Mouse (Mus musculus): ENCODE data around the gene Slc25a21.
A peak's percentile ranks its signal among the peaks of the same experiment; 100 is the strongest.

Slc25a21 gene

GRCm38 (mm10) chr12:57009010-57009409 is 188.3 kb downstream of the Slc25a21 start:
- DNase-seq, result no peak

GRCm38 (mm10) chr12:56986049-56986448 is 211.2 kb downstream of the Slc25a21 start:
- peak; percentile 65 for DNase-seq

DNA sequence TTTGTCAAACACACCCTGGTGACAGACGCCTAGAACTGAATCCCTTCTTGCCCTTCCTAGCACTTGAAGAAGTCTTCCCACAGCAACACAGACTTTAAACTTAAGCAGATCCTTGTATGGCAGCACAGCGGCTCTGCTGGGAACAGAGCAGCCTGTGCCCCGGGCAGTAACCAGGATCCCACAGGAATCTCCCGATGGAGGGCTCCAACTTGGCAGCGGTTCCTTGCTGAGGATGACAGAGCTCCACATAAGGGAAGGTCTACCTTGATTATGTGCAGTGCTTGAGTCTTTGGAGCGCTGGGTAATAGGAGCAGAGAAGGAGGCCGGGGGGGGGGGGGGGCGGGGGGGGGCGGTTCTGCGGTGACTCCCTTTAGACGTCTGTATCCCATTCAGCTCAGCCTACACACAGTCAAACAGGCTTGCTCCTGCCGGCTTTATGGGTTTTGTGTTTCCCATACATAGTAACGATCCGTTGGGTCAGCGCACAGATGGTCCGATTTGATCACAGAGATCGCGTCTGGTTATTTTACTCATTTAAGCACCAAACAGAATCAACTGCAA is 215.1 kb downstream of the Slc25a21 start:
- DNase-seq, result no peak

- DNase-seq, result no peak
Measured at GRCm38 (mm10) chr12:56975256-56975655, 222.0 kb downstream of the Slc25a21 start.

DNA sequence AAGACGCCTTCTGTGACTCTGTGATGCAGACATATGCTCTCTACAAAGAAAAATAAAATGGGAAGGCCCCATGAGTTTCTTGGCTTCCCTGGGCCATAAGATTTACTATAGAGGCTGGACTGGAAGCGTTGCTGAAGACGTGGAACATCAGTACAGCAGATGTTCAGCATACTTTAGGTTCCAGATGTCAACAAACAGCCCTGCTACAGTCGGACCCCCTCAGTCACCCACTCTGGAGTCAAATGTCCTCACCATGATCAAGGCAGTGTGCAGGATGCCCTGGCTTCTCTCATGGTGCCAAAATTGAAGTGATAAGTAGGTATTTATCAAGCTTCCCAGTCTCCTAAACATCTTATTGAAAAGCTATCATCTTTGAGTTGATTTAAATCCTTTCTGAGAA is 234.0 kb downstream of the Slc25a21 start:
- DNase-seq, result no peak

- DNase-seq, result no peak
Measured at GRCm38 (mm10) chr12:56959230-56960051, 237.8 kb downstream of the Slc25a21 start.

DNA sequence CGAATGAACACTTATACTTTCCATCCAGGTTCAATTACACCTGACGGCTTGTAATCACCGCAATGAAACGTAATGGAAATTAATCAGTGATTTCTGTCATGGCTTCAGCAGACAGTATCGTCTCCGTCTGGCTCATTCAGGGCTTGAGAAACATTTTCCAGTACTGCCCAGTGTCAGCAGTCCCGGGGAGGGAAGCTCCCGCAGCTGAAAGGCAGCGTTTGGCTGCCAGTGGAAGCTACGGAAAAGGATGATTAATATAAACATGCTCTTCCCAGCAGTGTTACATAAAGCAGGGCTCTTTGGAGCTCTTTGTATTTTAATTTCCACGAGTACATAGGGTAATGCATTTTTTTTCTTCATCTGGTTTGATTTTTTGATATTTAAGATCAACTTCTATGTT is 239.0 kb downstream of the Slc25a21 start:
- no peak for DNase-seq

DNA sequence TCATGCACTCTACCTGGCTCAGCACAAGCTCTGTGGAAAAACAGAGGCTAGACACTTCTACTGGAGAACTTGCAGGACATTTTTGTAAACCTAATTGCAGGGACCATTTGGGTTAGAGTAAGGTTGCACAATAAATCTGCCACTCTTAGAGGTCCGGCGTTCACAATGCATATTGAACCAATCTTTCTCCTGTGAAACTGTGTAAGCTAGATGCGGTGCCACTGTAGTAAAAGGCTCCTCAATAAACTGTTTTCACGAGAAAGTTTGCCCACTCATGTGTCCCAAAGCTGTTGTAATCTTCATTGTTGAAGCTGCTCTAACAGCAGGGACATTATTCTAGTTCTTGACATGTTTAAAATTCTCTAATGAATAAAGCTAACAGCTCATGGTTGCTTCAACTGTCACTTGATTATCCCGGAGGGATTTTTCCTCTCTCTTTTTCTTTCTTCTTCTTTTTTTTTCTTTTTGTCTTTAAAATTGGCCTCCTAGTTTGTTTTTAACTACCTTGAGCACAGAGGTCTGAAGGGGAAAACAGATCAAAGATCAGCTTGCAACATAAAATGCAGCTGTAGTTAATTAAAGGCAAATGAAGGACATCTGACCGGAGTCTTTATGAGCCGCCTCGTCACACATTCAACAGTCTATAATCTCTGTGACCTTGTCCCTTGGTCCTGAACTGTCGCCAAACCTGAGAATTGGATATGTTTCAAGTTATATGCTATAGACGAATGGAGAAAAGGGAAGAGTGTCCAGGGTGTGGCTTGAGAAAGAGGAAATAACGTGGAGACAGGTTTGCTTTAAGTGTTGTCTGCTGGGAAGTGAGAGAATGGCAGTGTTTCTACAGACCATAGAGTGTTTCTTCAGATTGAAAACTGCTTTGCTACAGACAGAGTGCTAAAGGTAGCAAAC is 245.3 kb downstream of the Slc25a21 start:
- DNase-seq, result no peak

GRCm38 (mm10) chr12:56944265-56944664 is 253.0 kb downstream of the Slc25a21 start:
- DNase-seq, result no peak

DNA sequence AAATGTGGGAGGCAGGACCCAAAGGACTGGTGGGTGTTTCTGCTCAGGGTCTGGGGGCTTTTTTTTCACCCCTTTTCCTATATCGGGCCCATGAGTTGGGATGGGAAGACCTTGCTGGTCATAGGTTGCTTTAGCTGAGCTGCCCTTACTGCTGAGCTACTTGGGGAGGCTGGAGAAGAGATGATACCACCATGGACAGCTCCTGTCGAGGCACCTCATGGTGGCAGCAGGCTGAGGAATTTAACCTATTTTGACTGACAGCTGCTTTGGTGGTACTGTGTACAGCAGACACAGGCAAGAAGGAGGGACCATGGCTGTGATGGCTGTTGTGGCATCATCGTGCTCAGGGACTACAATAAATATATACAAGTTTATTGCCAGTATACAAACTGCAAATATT is 256.4 kb downstream of the Slc25a21 start:
- no peak for DNase-seq

DNA sequence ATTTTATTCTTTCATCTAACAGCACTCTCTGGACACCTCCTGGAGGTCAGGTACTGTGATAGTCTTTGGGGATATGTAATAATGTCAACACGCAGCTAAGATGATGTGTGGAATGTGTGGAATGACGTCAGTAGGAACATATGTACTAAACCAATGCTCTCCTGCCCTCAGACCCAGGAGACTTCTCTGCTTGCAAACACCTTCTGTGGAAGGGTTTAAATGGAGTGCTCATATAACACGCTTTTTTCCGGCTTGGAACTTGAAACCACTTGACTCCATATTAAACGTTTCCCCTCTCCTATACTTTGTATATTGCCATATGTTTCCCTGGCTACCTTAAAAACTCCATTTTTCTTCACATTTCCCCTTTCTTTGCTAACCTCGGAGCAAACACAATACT is 279.1 kb downstream of the Slc25a21 start:
- no peak for DNase-seq

- no peak for DNase-seq
Measured at GRCm38 (mm10) chr12:56906476-56906875, 290.8 kb downstream of the Slc25a21 start.

GRCm38 (mm10) chr12:56905652-56906305 is 291.5 kb downstream of the Slc25a21 start:
- DNase-seq, result no peak

DNA sequence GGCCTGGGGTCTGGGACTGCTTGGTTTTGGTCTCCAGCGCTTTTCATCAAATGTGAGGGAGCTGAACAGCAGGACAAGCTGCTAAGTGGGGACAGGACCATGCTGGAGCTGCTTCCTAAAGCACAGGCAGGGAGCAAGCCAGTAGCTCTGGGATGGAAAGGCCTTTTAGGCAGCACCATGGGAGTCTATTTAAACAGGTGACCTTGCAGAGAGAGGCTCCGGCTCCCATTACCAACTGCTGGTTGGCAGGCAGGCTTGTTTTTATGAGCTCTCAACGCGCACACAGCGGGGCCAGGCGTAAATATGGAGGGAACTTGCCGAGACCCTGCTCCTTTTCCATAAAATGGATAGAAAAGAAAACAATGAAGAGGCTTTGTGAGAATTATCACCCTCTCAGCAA is 292.1 kb downstream of the Slc25a21 start:
- no peak for DNase-seq

DNA sequence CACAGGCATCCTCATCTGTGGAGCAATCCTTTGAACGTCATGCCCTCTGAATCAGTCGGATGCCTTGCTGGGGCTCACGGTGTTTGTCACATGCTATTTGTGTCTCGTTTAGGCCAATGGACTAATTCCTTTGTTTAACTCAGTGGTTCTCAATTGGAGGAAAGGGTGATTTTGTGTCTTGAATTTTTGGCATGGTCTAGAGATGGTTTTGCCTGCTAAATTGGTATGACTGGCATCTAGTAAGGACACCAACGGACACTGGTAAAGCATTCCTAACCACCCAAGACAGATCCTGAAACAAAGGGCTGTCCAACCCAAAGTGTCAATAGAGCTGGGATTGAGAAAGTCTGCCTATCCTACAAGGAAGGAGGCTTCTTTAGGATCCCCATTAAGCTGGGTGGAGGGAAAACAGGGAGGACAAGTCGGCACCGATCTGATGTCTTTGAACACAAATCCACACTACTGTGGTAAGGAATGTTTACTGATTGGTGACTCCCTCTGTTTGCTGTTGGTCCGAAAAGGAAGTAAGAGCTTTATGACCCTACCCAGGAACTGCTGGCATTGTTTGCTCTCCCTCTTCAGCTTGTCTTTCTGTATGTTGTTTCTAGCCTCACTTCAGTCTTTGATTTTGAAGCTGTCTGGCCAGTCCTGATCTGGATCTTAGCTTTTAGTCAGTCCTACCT is 294.4 kb downstream of the Slc25a21 start:
- no peak for DNase-seq

DNA sequence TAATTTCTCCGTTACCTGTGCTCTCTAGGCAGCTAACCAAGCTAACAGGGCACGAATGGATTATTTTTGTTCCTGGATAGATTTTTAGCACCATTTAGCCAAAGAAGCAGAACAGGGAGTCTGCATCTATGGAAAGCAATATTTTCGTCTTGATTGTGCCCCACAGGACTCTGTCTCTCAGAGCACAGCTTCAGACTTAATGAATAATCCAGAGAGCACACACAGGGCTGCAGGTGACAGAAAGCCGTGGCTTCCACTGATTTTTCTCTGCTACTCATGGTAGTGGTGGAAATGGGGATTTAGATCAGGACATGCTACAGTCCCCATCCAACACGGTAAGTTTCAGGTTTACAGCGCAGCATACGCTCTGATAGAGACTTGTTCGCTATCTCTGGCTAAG is 299.3 kb downstream of the Slc25a21 start:
- DNase-seq, result no peak

GRCm38 (mm10) chr12:56897221-56897937 is 299.9 kb downstream of the Slc25a21 start:
- no peak for DNase-seq

- no peak for DNase-seq
Measured at GRCm38 (mm10) chr12:56894963-56895362, 302.3 kb downstream of the Slc25a21 start.

GRCm38 (mm10) chr12:56890891-56891726 is 306.2 kb downstream of the Slc25a21 start:
- DNase-seq, result no peak

DNA sequence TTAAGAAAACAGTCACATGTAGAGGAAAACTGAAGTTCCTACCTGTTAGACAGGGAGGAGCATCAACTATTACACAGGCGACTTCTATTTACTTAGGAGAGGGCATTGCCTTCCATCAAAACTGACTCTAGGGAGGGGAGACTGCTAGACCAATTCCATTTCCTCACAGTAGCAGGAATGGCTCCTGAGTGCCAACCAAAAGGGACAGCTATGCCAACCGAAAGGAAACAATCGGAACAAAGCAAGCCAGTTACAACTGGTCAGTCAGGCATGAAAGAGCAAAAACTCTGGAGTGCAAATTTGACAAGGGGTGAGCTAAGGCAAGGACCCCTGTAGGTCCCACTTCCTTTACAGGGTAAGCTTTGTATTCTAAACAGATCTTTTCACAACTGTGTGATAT is 319.5 kb downstream of the Slc25a21 start:
- no peak for DNase-seq

- no peak for DNase-seq
Measured at GRCm38 (mm10) chr12:56876549-56876948, 320.7 kb downstream of the Slc25a21 start.

Data from thymus, postnatal 4 days (tissue).